Mouse (Mus musculus) ES-E14 (cell line): ENCODE results near the gene Gp1bb. TPM values are rescaled to one million over a fixed set of nuclear protein-coding genes. Genes with fewer than 3 reads are reported as not detected.

Source experiments
- DNase-seq: peaks from one replicate; pipeline ENCODE4 v3.0.0-alpha.2; 2013; ENCODE audit warnings: low read depth, low spot score
- H3K27ac ChIP-seq: 2 replicates; pipeline ENCODE4 v1.5.1; 2012; ENCODE audit warnings: low read depth, mild to moderate bottlenecking, low read length, moderate library complexity, mixed read lengths; ENCODE audit not compliant: poor library complexity, insufficient read depth, severe bottlenecking
- H3K36me3 ChIP-seq: 2 replicates; pipeline ENCODE4 v1.6.1; 2012; ENCODE audit warnings: mild to moderate bottlenecking, low read length, moderate library complexity, mixed read lengths; ENCODE audit not compliant: control insufficient read depth, poor library complexity, insufficient read depth, severe bottlenecking
- H3K4me1 ChIP-seq, 2 experiments: fragments of 150-350 bp in 1 of 2; sonication (generic) in 1 of 2; 2 replicates each; pipeline ENCODE4 v1.6.1; 2012; ENCODE audit warnings: low read length in 2 of 2, mild to moderate bottlenecking in 1 of 2, mixed read lengths in 1 of 2; ENCODE audit not compliant: control insufficient read depth in 2 of 2, insufficient read depth in 2 of 2, poor library complexity in 1 of 2
- H3K4me3 ChIP-seq, 2 experiments: fragments of 150-350 bp in 1 of 2; sonication (generic) in 1 of 2; 2 replicates each; pipeline ENCODE4 v1.5.1; 2012; ENCODE audit warnings: low read length in 2 of 2, low read depth in 1 of 2, mild to moderate bottlenecking in 1 of 2, mixed read lengths in 1 of 2; ENCODE audit not compliant: insufficient read depth in 1 of 2, poor library complexity in 1 of 2, severe bottlenecking in 1 of 2
- H3K9ac ChIP-seq: 2 replicates; pipeline ENCODE4 v1.6.1; 2012; ENCODE audit warnings: low read depth, mild to moderate bottlenecking, low read length, mixed read lengths; ENCODE audit not compliant: poor library complexity, insufficient read depth, severe bottlenecking
- H3K9me3 ChIP-seq: fragments of 150-350 bp; sonication (generic); 2 replicates; pipeline ENCODE4 v1.6.1; 2012; ENCODE audit warnings: low read depth, mild to moderate bottlenecking, low read length; ENCODE audit not compliant: control insufficient read depth, insufficient read depth
- CHD2 ChIP-seq: IDR thresholded peaks from 2 replicates; pipeline ENCODE4 v1.6.1; 2014; ENCODE audit warnings: mild to moderate bottlenecking, low read depth, low read length, inconsistent platforms
- HCFC1 ChIP-seq: IDR thresholded peaks from 2 replicates; pipeline ENCODE4 v1.6.1; 2012; ENCODE audit warnings: low read length, inconsistent platforms, borderline replicate concordance; ENCODE audit not compliant: insufficient read depth
- MAFK ChIP-seq: IDR thresholded peaks from 2 replicates; pipeline ENCODE4 v1.6.1; 2014; ENCODE audit warnings: mild to moderate bottlenecking, low read depth, low read length, inconsistent platforms; ENCODE audit not compliant: insufficient read depth
- ZC3H11A ChIP-seq: IDR thresholded peaks from 2 replicates; pipeline ENCODE4 v1.6.1; 2012; ENCODE audit warnings: low read depth, mild to moderate bottlenecking, inconsistent platforms, low read length, borderline replicate concordance
- ZNF384 ChIP-seq: IDR thresholded peaks from 2 replicates; pipeline ENCODE4 v1.6.1; 2012; ENCODE audit warnings: low read depth, low read length, inconsistent platforms
- in situ Hi-C, 2 experiments: fragments of 600-800 bp; cut with MboI; formaldehyde crosslinking; loops; one replicate each; pipeline ENCODE4 v1.15.1; 2025; ENCODE audit warnings: low sequenced_read_pairs in 2 of 2, inconsistent platforms in 1 of 2; ENCODE audit not compliant: unreplicated experiment in 2 of 2
- total RNA-seq: library from RNA; depleted of rRNA; stranded (reverse); fragments of 300-350 nt; gene quantifications from 2 replicates; pipeline ENCODE4 v1.2.3, GENCODE M21; 2012

Gp1bb gene
- total RNA-seq, 1 experiment: not detected

- in situ Hi-C loops: no loop called here
- Histone ChIP-seq H3K27ac (no peak overlapping the region), H3K36me3 (no peaks in the 10 kb centered on the region), H3K9me3 (no peaks in the 10 kb centered on the region), H3K4me3 (no peak overlapping the region), H3K4me1 (peaks cover 0 to 6% of the 10 kb centered on the region in 2 experiments; a peak in 2 of 4 replicates), H3K9ac (no peak overlapping the region)
- TF ChIP-seq ZNF384 (0 out of 2 replicates have a peak, but pooled peaks have one; percentile 17), HCFC1 (no peak), MAFK (no peak)
- DNase-seq: no peak
These were observed 9.9 kb upstream of the Gp1bb start for GRCm38 (mm10) chr16:18632059-18632458.

GRCm38 (mm10) chr16:18631141-18631540, 8.9 kb upstream of the Gp1bb start:
- H3K4me3 ChIP-seq: no peak overlapping the region
- no peaks in the 10 kb centered on the region for H3K9me3 ChIP-seq
- no peaks in the 10 kb centered on the region for H3K36me3 ChIP-seq
- in situ Hi-C loops: no loop called here
- no peaks in the 10 kb centered on the region for H3K4me1 ChIP-seq
- H3K27ac ChIP-seq: no peak overlapping the region
- no peak overlapping the region for H3K9ac ChIP-seq
- TF ChIP-seq ZC3H11A (no peak), MAFK (no peak), HCFC1 (no peak), CHD2 (no peak), ZNF384 (no peak)
- no peak for DNase-seq

GRCm38 (mm10) chr16:18630291-18630690, 8.1 kb upstream of the Gp1bb start:
- H3K9ac ChIP-seq: no peak overlapping the region
- H3K9me3 ChIP-seq: no peaks in the 10 kb centered on the region
- no peaks in the 10 kb centered on the region for H3K36me3 ChIP-seq
- DNase-seq: no peak
- H3K27ac ChIP-seq: no peak overlapping the region
- H3K4me3 ChIP-seq: peak overlapping the region in 1 of 2 experiments; percentile 37; a peak in 1 of 4 replicates
- no peak for TF ChIP-seq ZNF384
- no peak for TF ChIP-seq ZC3H11A
- TF ChIP-seq CHD2: no peak
- no peak for TF ChIP-seq MAFK
- TF ChIP-seq HCFC1: no peak
- in situ Hi-C loops: no loop called here
- H3K4me1 ChIP-seq: no peaks in the 10 kb centered on the region

GRCm38 (mm10) chr16:18629390-18630231, 7.4 kb upstream of the Gp1bb start, which contains the start of gene Sept5:
Gene Sept5 (minus strand): TSS chr16:18629954.
- no peaks in the 10 kb centered on the region for H3K4me1 ChIP-seq
- TF ChIP-seq CHD2 (no peak), ZC3H11A (no peak), MAFK (no peak), ZNF384 (no peak), HCFC1 (no peak)
- H3K9ac ChIP-seq: 0 out of 2 replicates have a peak within 1 kb of the TSS, but pooled peaks have one; percentile 21
- no peaks in the 10 kb centered on the region for H3K9me3 ChIP-seq
- in situ Hi-C loops: loop anchor here in 1 of 2 experiments (10.0 kb wide), 1 partner anchor 165 kb away; no protein-coding TSS in a partner anchor
- no peaks in the 10 kb centered on the region for H3K36me3 ChIP-seq
- no peak for DNase-seq
- H3K4me3 ChIP-seq: peak within 1 kb of the TSS; percentile 71 to 80; a peak in 3 of 4 replicates
- H3K27ac ChIP-seq: no peak within 1 kb of the TSS

- Histone ChIP-seq H3K36me3 (no peaks in the 10 kb centered on the region), H3K27ac (no peak overlapping the region), H3K4me3 (peak overlapping the region; percentile 71 to 80; a peak in 3 of 4 replicates), H3K9ac (no peak overlapping the region), H3K4me1 (no peaks in the 10 kb centered on the region), H3K9me3 (no peaks in the 10 kb centered on the region)
- TF ChIP-seq ZC3H11A (no peak), MAFK (no peak), ZNF384 (no peak), CHD2 (no peak), HCFC1 (no peak)
- no peak for DNase-seq
- in situ Hi-C loops: loop anchor here in 1 of 2 experiments (10.0 kb wide), 1 partner anchor 164 kb away; no protein-coding TSS in a partner anchor
These were observed 6.7 kb upstream of the Gp1bb start for GRCm38 (mm10) chr16:18628948-18629340.
